Mouse (Mus musculus) liver, embryonic 16.5 days (tissue): ENCODE results near the gene Fam222a. TPM values are rescaled to one million over a fixed set of nuclear protein-coding genes. Genes with fewer than 3 reads are reported as not detected.

Experiments used
- ATAC-seq: fragments of 200-750 bp; cut with Nextera tagmentation; 2 replicates; pipeline ENCODE4 v1.8.0; 2017; ENCODE audit warnings: low read depth, mild to moderate bottlenecking, moderate number of reproducible peaks, moderate library complexity
- H3K27ac ChIP-seq: fragments of 300-500 bp; sonication (generic); 2 replicates; pipeline ENCODE4 v1.5.1; 2014; ENCODE audit warnings: mild to moderate bottlenecking, low read length
- H3K27me3 ChIP-seq: fragments of 300-500 bp; sonication (generic); 2 replicates; pipeline ENCODE4 v1.6.1; 2014; ENCODE audit warnings: low read depth, low read length, mixed read lengths; ENCODE audit not compliant: control insufficient read depth, insufficient read depth
- H3K36me3 ChIP-seq: fragments of 300-500 bp; sonication (generic); 2 replicates; pipeline ENCODE4 v1.6.1; 2014; ENCODE audit warnings: mild to moderate bottlenecking; ENCODE audit not compliant: control insufficient read depth, insufficient read depth
- H3K4me1 ChIP-seq: fragments of 300-500 bp; sonication (generic); 2 replicates; pipeline ENCODE4 v1.6.1; 2014; ENCODE audit warnings: low read depth, low read length, mixed read lengths; ENCODE audit not compliant: control insufficient read depth
- H3K4me2 ChIP-seq: fragments of 300-500 bp; sonication (generic); 2 replicates; pipeline ENCODE4 v1.6.1; 2014; ENCODE audit warnings: low read depth, low read length, mixed read lengths
- H3K4me3 ChIP-seq: fragments of 300-500 bp; sonication (generic); 2 replicates; pipeline ENCODE4 v1.5.1; 2014; ENCODE audit warnings: low read depth, mild to moderate bottlenecking, low read length
- H3K9ac ChIP-seq: fragments of 300-500 bp; sonication (generic); 2 replicates; pipeline ENCODE4 v1.6.1; 2014; ENCODE audit warnings: low read depth, low read length
- H3K9me3 ChIP-seq: fragments of 300-500 bp; sonication (generic); replicated peaks from 2 replicates; pipeline ENCODE4 v1.6.1; 2016; ENCODE audit warnings: low read length; ENCODE audit not compliant: control insufficient read depth
- WGBS: fragments of 180-500 bp; shearing (Covaris S2); extraction: QIAGEN DNeasy Blood & Tissue Kit; methylation state at CpG from one replicate; pipeline ENCODE4 v1.1.7; 2014; ENCODE audit not compliant: insufficient replicate concordance; 5-methylcytosine and 5-hydroxymethylcytosine counted together
- polyA plus RNA-seq: library from polyadenylated mRNA; unstranded; fragments of >200 nt; fragmentation: Nextera tagmentation; extraction: Ambion mirVana; gene quantifications from 2 replicates; pipeline ENCODE4 v1.2.1, GENCODE M21; 2015

The Fam222a gene
- polyA plus RNA-seq, 1 experiment from 2014 or later = 0.67 TPM

DNA sequence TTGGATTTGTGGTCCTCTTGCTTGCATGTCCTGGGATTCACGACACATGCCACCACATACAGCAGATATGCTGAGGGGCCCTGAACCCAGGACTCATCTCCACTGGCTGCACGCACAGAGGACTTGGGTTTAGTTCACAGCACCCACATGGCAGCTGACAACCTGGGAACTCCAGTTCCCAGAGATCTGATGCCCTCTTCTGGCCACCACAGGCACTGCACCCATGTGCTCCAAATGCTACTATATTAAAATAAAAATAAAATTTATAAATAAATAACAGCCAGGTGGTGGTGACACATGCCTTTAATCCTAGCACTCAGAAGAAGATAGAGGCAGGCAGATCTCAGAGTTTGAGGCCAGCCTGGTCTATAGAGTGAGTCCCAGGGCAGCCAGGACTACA, 12.4 kb upstream of the Fam222a start:
- Histone ChIP-seq H3K4me1 (peaks cover 7% of the 10 kb centered on the region; the same call in 1 of the 2 replicates), H3K9me3 (0 out of 2 replicates have a peak, but pooled peaks cover 2% of the 10 kb centered on the region), H3K27me3 (no peaks in the 10 kb centered on the region), H3K4me3 (no peak overlapping the region), H3K36me3 (no peaks in the 10 kb centered on the region), H3K27ac (no peak overlapping the region), H3K9ac (no peak overlapping the region), H3K4me2 (no peak overlapping the region)
- 70% methylated on average over 2 of the region's 2 CpGs for WGBS
- ATAC-seq = no peak

DNA sequence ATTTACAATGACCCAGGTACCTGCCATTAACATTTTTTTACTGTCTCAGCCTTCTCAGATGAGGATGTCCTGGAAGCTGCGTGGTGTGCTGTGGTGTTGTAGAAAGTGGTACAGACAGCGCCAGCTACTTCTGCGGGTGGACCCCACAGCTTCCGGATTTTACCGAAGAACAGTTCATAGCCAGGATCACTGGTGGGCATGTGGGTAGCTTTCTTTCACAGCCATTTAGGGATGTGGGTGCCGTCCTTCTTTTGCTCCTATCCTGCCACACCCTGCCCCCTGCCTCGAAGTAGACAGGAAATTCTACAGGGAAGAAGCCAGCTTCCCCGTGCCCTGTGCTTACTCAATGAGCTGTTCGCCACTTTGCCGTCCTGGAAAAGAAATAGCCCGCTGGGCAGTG, 11.7 kb upstream of the Fam222a start:
- Histone ChIP-seq H3K9ac (no peak overlapping the region), H3K9me3 (0 out of 2 replicates have a peak, but pooled peaks cover 2% of the 10 kb centered on the region), H3K36me3 (no peaks in the 10 kb centered on the region), H3K27me3 (no peaks in the 10 kb centered on the region), H3K4me2 (no peak overlapping the region), H3K4me1 (peaks cover 7% of the 10 kb centered on the region; the same call in 1 of the 2 replicates), H3K27ac (no peak overlapping the region), H3K4me3 (no peak overlapping the region)
- no peak for ATAC-seq
- 40% methylated on average over 11 of the region's 11 CpGs for WGBS

DNA sequence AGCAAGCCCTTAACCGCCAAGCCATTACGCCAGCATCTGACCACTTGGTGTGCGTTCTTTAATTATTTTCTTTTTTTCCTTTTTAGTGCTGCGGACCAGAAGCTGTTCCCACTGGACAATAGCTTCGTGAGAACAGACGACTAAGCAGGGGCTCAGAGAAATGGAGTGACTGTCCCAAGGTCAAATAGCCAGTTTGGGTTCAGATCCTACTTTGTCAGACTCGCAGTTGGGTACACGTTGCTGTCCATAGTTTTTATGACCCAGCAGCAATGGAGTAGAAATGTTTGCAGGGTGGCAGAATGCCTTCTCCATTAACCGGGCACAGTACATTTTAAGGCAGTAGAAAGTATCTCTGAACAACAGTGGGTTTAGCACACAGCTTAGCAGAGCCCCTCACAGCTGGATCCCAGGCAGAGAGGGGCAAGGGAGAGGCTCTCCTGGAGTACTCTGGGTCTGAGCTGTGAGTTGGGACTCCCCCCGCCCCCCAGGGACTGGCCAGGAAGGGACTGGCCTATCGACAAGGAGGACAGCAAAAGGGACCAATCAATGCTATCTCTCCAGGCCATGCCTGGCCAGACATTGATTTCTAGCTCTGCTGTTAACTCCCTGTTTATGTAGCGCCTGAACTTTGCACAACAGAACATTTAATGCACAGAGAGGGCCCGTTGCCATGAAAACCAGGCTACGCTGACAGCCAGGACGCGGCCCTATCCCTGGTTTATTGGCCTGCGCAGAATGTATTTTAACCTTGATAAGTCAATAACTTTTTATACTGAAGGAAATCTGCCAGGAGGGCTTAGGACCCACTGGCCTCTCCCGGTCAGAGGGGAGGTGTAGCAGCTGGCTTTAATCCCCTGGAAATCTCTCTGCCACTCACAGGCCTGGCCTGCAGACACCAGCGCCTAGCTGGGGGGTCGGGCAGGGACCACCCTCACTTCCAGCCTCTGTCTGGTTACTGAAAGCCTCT, 9.8 kb upstream of the Fam222a start:
- Histone ChIP-seq H3K4me2 (no peak overlapping the region), H3K36me3 (no peaks in the 10 kb centered on the region)
- 53% methylated on average over 20 of the region's 20 CpGs for WGBS

DNA sequence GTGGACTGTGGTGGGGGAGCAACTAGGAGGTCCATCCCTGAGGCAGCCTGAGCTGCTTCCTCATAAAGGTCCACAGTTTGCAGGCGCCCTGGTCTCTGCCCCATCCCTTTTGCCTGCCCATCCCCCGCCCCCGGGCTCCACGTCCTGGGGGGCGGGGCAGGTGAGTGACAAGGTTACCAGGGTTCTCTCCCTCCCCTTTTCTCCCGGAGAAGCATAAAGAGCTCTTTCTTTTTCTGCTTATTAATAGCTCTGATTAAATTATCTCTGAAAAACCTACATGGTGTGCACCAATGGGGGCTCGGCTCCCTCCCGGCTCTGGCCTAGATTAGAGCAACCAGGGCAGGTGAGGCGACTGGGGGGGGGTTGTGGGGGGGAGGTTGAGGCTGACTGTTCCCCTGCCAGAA, 7.3 kb upstream of the Fam222a start:
- peaks cover 2% of the 10 kb centered on the region; the same call in 1 of the 2 replicates for H3K4me1 ChIP-seq
- H3K36me3 ChIP-seq = no peaks in the 10 kb centered on the region
- H3K9me3 ChIP-seq = no peaks in the 10 kb centered on the region; the same call in 1 of the 2 replicates
- H3K27me3 ChIP-seq = peaks cover 3% of the 10 kb centered on the region; the same call in 1 of the 2 replicates
- peak overlapping the region; percentile 32; the same call in 1 of the 2 replicates for H3K4me2 ChIP-seq
- H3K9ac ChIP-seq = no peak overlapping the region
- no peak overlapping the region; the same call in 1 of the 2 replicates for H3K27ac ChIP-seq
- WGBS = 6% methylated on average over 9 of the region's 9 CpGs
- peak; percentile 50 for ATAC-seq
- no peak overlapping the region for H3K4me3 ChIP-seq

More for the DNA sequence above, 9.8 kb upstream of the Fam222a start:
- Histone ChIP-seq H3K4me1 (0 out of 2 replicates have a peak, but pooled peaks cover 6% of the 10 kb centered on the region), H3K9ac (no peak overlapping the region), H3K4me3 (no peak overlapping the region), H3K9me3 (0 out of 2 replicates have a peak, but pooled peaks cover 2% of the 10 kb centered on the region), H3K27me3 (no peaks in the 10 kb centered on the region), H3K27ac (peak overlapping the region; percentile 86)
- ATAC-seq = peak; percentile 91

DNA sequence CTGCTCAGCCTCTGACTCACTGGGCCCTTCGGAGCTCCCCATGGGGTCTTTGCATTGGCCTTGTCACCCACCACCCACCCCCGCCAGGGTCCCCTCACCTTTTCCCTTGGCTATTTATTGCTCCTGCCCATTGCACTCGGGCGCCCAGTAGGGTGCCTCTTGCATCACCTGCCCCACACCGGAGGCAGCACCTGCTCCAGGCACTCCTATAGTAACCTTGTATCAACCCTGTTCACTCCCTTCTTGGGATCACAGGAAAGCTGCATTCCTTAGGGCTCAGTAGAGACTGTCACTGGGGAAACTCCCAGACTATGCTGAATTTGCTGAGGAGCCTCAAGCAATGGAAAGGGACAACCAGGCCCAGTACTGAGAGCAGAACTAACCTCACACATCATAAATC, 6.9 kb upstream of the Fam222a start:
- H3K27ac ChIP-seq = no peak overlapping the region; the same call in 1 of the 2 replicates
- H3K4me2 ChIP-seq = peak overlapping the region; percentile 32; the same call in 1 of the 2 replicates
- H3K9me3 ChIP-seq = no peaks in the 10 kb centered on the region; the same call in 1 of the 2 replicates
- H3K36me3 ChIP-seq = no peaks in the 10 kb centered on the region
- no peak overlapping the region for H3K9ac ChIP-seq
- H3K27me3 ChIP-seq = peaks cover 6% of the 10 kb centered on the region; the same call in 1 of the 2 replicates
- H3K4me1 ChIP-seq = peaks cover 4% of the 10 kb centered on the region; the same call in 1 of the 2 replicates
- H3K4me3 ChIP-seq = no peak overlapping the region
- WGBS = 46% methylated on average over 5 of the region's 5 CpGs
- ATAC-seq = peak; percentile 44; the same call in 1 of the 2 replicates

DNA sequence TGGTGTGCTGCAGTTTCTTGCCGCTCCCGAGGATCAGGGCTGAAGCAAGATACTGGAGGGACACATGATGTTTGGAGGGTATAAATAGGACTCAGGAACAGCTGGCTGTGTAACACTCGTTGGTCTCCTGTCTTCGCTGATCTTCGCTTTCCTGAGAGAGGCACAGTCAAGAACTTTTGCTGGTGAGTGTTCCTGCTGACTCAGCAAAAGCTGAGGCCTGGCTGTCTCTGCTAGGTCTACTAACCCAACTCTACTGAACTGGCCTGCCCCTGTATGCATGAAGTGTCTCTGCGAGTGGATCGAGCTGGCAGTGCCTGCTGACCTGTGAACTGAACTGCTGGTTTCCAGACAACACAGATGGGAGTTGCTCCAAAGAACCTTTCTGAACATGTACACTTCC, 3.8 kb upstream of the Fam222a start:
- no peak overlapping the region for H3K4me3 ChIP-seq
- no peak overlapping the region for H3K27ac ChIP-seq
- ATAC-seq = no peak
- no peaks in the 10 kb centered on the region for H3K36me3 ChIP-seq
- H3K9ac ChIP-seq = no peak overlapping the region
- no peak overlapping the region for H3K4me2 ChIP-seq
- WGBS = 79% methylated on average over 7 of the region's 7 CpGs
- peaks cover 34% of the 10 kb centered on the region for H3K27me3 ChIP-seq
- no peaks in the 10 kb centered on the region; the same call in 1 of the 2 replicates for H3K9me3 ChIP-seq
- peaks cover 4% of the 10 kb centered on the region for H3K4me1 ChIP-seq

DNA sequence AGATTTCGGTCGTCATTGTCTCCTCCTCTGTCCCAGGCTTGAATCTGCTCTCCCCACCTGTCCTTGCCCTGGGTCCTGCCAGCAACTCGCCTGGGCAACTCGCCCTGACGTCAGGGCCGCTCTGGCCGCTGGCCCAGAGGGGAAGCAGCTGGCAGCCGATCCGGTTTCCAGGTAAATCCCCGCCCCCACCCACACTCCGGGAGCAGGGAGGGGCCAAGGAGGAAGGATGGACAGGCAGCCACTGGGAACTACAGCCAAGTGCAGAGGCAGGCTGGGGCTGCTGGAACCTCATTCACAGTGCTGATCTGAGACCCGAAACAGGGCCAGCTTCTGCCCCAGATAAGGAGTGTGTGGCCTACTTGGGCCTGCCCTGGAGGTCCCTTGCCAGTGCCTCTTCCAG, 2.5 kb upstream of the Fam222a start:
- Histone ChIP-seq H3K36me3 (no peaks in the 10 kb centered on the region), H3K4me1 (peaks cover 4% of the 10 kb centered on the region), H3K4me2 (no peak overlapping the region), H3K9me3 (no peaks in the 10 kb centered on the region; the same call in 1 of the 2 replicates), H3K27me3 (peaks cover 45% of the 10 kb centered on the region), H3K27ac (no peak overlapping the region), H3K4me3 (no peak overlapping the region), H3K9ac (no peak overlapping the region)
- ATAC-seq = no peak
- WGBS = 11% methylated on average over 12 of the region's 12 CpGs

DNA sequence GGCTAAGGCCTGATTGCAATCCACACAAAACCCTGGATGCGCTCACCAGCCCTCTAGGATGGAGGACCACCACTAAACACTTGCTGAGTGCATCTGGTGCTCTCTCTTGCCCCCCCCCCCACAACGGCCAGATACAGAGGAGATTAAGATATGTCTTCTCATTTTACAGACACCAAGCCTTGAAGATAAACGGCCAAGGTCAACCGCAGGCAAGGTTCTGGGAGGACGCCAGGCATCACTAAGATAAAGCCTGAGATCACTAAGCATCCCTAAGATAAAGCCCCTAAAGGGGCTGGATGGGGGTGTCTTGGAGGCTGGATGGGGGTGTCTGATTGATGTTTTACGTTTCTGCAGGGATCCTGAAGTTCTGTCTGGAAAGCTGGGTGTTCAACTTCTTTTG, 2.1 kb upstream of the Fam222a start:
- Histone ChIP-seq H3K27ac (no peak overlapping the region), H3K4me1 (peaks cover 4% of the 10 kb centered on the region), H3K4me2 (no peak overlapping the region), H3K9ac (no peak overlapping the region), H3K36me3 (no peaks in the 10 kb centered on the region), H3K4me3 (no peak overlapping the region), H3K27me3 (peaks cover 49% of the 10 kb centered on the region), H3K9me3 (no peaks in the 10 kb centered on the region; the same call in 1 of the 2 replicates)
- no peak for ATAC-seq
- WGBS = 27% methylated on average over 6 of the region's 6 CpGs

DNA sequence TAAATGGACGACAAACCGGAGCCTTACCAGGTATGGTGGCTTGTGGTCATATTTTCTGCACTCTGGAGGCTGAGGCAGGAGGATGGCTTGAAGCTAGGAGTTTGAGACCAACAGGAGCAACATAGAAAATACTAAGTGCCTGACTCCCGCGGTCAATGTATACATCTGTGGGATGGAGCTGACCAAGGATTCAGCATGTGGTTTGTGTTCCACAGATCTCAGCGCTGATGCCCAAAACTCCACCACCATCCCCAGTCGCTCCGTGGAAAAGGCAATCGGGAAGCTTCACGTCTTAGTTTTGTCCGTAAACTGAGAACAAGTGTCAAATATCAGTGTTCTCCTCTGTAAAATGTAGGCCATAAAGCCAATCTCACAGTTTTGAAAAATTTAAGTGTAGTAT, 1.4 kb upstream of the Fam222a start:
- peaks cover 56% of the 10 kb centered on the region for H3K27me3 ChIP-seq
- 67% methylated on average over 10 of the region's 10 CpGs for WGBS
- ATAC-seq = no peak
- no peaks in the 10 kb centered on the region for H3K36me3 ChIP-seq
- peaks cover 8% of the 10 kb centered on the region for H3K4me1 ChIP-seq
- H3K27ac ChIP-seq = no peak overlapping the region
- H3K9me3 ChIP-seq = no peaks in the 10 kb centered on the region; the same call in 1 of the 2 replicates
- no peak overlapping the region for H3K4me3 ChIP-seq
- H3K9ac ChIP-seq = no peak overlapping the region
- no peak overlapping the region for H3K4me2 ChIP-seq
